Mouse (Mus musculus) hindbrain, postnatal 0 days (tissue): ENCODE data around the gene Npw. TPM values are rescaled to one million over a fixed set of nuclear protein-coding genes. Genes with fewer than 3 reads are reported as not detected.

Experiments used
- ATAC-seq: fragments of 200-750 bp; cut with Nextera tagmentation; 2 replicates; pipeline ENCODE4 v1.8.0; 2017; ENCODE audit warnings: mild to moderate bottlenecking, moderate TSS enrichment, moderate library complexity
- DNase-seq: peaks from one replicate; pipeline ENCODE4 v3.0.0-alpha.2; 2015; ENCODE audit warnings: low spot score
- H3K27ac ChIP-seq: fragments of 300-500 bp; sonication (generic); 2 replicates; pipeline ENCODE4 v1.5.1; 2014; ENCODE audit warnings: mild to moderate bottlenecking
- H3K27me3 ChIP-seq: fragments of 300-500 bp; sonication (generic); 2 replicates; pipeline ENCODE4 v1.6.1; 2014; ENCODE audit warnings: low read length, mixed read lengths; ENCODE audit not compliant: insufficient read depth
- H3K36me3 ChIP-seq: fragments of 300-500 bp; sonication (generic); 2 replicates; pipeline ENCODE4 v1.6.1; 2014; ENCODE audit warnings: low read length, mixed read lengths; ENCODE audit not compliant: insufficient read depth
- H3K4me1 ChIP-seq: fragments of 300-500 bp; sonication (generic); 2 replicates; pipeline ENCODE4 v1.6.1; 2014; ENCODE audit warnings: antibody characterized with exemption, low read length, mixed read lengths; ENCODE audit not compliant: insufficient read depth
- H3K4me2 ChIP-seq: fragments of 300-500 bp; sonication (generic); 2 replicates; pipeline ENCODE4 v1.6.1; 2014; ENCODE audit warnings: low read depth, mild to moderate bottlenecking, low read length, moderate library complexity, mixed read lengths
- H3K4me3 ChIP-seq: fragments of 300-500 bp; sonication (generic); 2 replicates; pipeline ENCODE4 v1.5.1; 2014; ENCODE audit warnings: low read length
- H3K9ac ChIP-seq: fragments of 300-500 bp; sonication (generic); replicated peaks from 2 replicates; pipeline ENCODE4 v1.6.1; 2014; ENCODE audit warnings: mild to moderate bottlenecking, low read length, moderate library complexity, mixed read lengths
- H3K9me3 ChIP-seq: fragments of 300-500 bp; sonication (generic); 2 replicates; pipeline ENCODE4 v1.6.1; 2016; ENCODE audit warnings: low read length, mixed read lengths
- CTCF ChIP-seq: IDR thresholded peaks from 2 replicates; pipeline ENCODE4 v1.5.1; 2016; ENCODE audit warnings: antibody characterized with exemption, control low read depth, low read depth
- WGBS: fragments of 180-500 bp; shearing (Covaris S2); extraction: QIAGEN DNeasy Blood & Tissue Kit; methylation state at CpG from one replicate; pipeline ENCODE4 v1.1.7; 2014; 5-methylcytosine and 5-hydroxymethylcytosine counted together
- polyA plus RNA-seq: library from polyadenylated mRNA; unstranded; fragments of >200 nt; fragmentation: Nextera tagmentation; extraction: Ambion mirVana; gene quantifications from 2 replicates; pipeline ENCODE4 v1.2.1, GENCODE M21; 2015
- total RNA-seq: library from RNA; depleted of rRNA; stranded (reverse); fragments of >200 nt; gene quantifications from 2 replicates; pipeline ENCODE4 v1.2.3, GENCODE M21; 2014

The Npw gene
- total and polyA plus RNA-seq, 2 experiments from 2014 or later, result 0.65 to 0.78 TPM

GRCm38 (mm10) chr17:24687599-24687998 is 29.3 kb upstream of the Npw start:
- Histone ChIP-seq H3K9ac (peak overlapping the region; percentile 44; the same call in 1 of the 2 replicates), H3K27ac (no peak overlapping the region), H3K4me2 (peak overlapping the region; percentile 74), H3K27me3 (no peaks in the 10 kb centered on the region), H3K9me3 (no peaks in the 10 kb centered on the region), H3K4me1 (peaks cover 8% of the 10 kb centered on the region; the same call in 1 of the 2 replicates), H3K4me3 (peak overlapping the region; percentile 74), H3K36me3 (0 out of 2 replicates have a peak, but pooled peaks cover 4% of the 10 kb centered on the region)
- DNase-seq (no peak), ATAC-seq (no peak)
- WGBS, result 17% methylated on average over 23 of the region's 23 CpGs
- TF ChIP-seq CTCF, result no peak

GRCm38 (mm10) chr17:24687146-24687595 is 28.9 kb upstream of the Npw start:
- WGBS, result 3% methylated on average over 24 of the region's 25 CpGs
- Histone ChIP-seq H3K9me3 (no peaks in the 10 kb centered on the region), H3K36me3 (peaks cover 1% of the 10 kb centered on the region; the same call in 1 of the 2 replicates), H3K9ac (peak overlapping the region; percentile 44; the same call in 1 of the 2 replicates), H3K4me1 (peaks cover 8% of the 10 kb centered on the region; the same call in 1 of the 2 replicates), H3K27me3 (no peaks in the 10 kb centered on the region), H3K27ac (no peak overlapping the region), H3K4me3 (peak overlapping the region; percentile 74), H3K4me2 (peak overlapping the region; percentile 74)
- DNase-seq (peak; percentile 35), ATAC-seq (no peak)
- TF ChIP-seq CTCF, result no peak

GRCm38 (mm10) chr17:24686514-24686913 is 28.3 kb upstream of the Npw start:
- Histone ChIP-seq H3K27me3 (no peaks in the 10 kb centered on the region), H3K9ac (no peak overlapping the region), H3K4me2 (0 out of 2 replicates have a peak overlapping the region, but pooled peaks have one; percentile 3), H3K4me1 (peaks cover 8% of the 10 kb centered on the region; the same call in 1 of the 2 replicates), H3K4me3 (no peak overlapping the region), H3K36me3 (peaks cover 7% of the 10 kb centered on the region; the same call in 1 of the 2 replicates), H3K9me3 (no peaks in the 10 kb centered on the region), H3K27ac (no peak overlapping the region)
- 30% methylated on average over 16 of the region's 16 CpGs for WGBS
- no peak for TF ChIP-seq CTCF
- DNase-seq (no peak), ATAC-seq (no peak)

- no peak for DNase-seq
- TF ChIP-seq CTCF, result no peak
- H3K4me2 ChIP-seq, result no peak overlapping the region
- H3K9ac ChIP-seq, result no peak overlapping the region
- ATAC-seq, result no peak
- no peaks in the 10 kb centered on the region for H3K9me3 ChIP-seq
- WGBS, result 93% methylated on average over 24 of the region's 24 CpGs
- no peak overlapping the region for H3K27ac ChIP-seq
- H3K36me3 ChIP-seq, result peaks cover 55% of the 10 kb centered on the region
- no peaks in the 10 kb centered on the region for H3K27me3 ChIP-seq
- H3K4me3 ChIP-seq, result no peak overlapping the region
- H3K4me1 ChIP-seq, result no peaks in the 10 kb centered on the region
Measured at GRCm38 (mm10) chr17:24677500-24678080, 19.3 kb upstream of the Npw start.

- DNase-seq, result no peak
- H3K9ac ChIP-seq, result no peak overlapping the region
- no peaks in the 10 kb centered on the region for H3K9me3 ChIP-seq
- H3K27ac ChIP-seq, result no peak overlapping the region
- no peak overlapping the region for H3K4me2 ChIP-seq
- ATAC-seq, result no peak
- TF ChIP-seq CTCF, result no peak
- H3K27me3 ChIP-seq, result no peaks in the 10 kb centered on the region
- WGBS, result 94% methylated on average over 5 of the region's 5 CpGs
- H3K4me3 ChIP-seq, result no peak overlapping the region
- H3K36me3 ChIP-seq, result peaks cover 51% of the 10 kb centered on the region
- no peaks in the 10 kb centered on the region for H3K4me1 ChIP-seq
Measured at GRCm38 (mm10) chr17:24676877-24677276, 18.6 kb upstream of the Npw start.

- H3K4me1 ChIP-seq, result peaks cover 6% of the 10 kb centered on the region
- TF ChIP-seq CTCF, result peak; percentile 85
- H3K27me3 ChIP-seq, result no peaks in the 10 kb centered on the region
- H3K27ac ChIP-seq, result no peak overlapping the region
- H3K4me3 ChIP-seq, result no peak overlapping the region
- DNase-seq, result peak; percentile 78
- H3K4me2 ChIP-seq, result no peak overlapping the region
- peak; percentile 48 for ATAC-seq
- no peak overlapping the region for H3K9ac ChIP-seq
- H3K36me3 ChIP-seq, result peaks cover 45% of the 10 kb centered on the region
- no peaks in the 10 kb centered on the region for H3K9me3 ChIP-seq
- WGBS, result 52% methylated on average over 2 of the region's 2 CpGs
Measured at GRCm38 (mm10) chr17:24676187-24676586, 17.9 kb upstream of the Npw start.

- Histone ChIP-seq H3K4me3 (no peak overlapping the region), H3K36me3 (peaks cover 28% of the 10 kb centered on the region), H3K9ac (no peak overlapping the region), H3K4me1 (peaks cover 14% of the 10 kb centered on the region), H3K27ac (no peak overlapping the region), H3K27me3 (no peaks in the 10 kb centered on the region), H3K9me3 (no peaks in the 10 kb centered on the region), H3K4me2 (no peak overlapping the region)
- WGBS, result 79% methylated on average over 7 of the region's 7 CpGs
- ATAC-seq, result no peak
- no peak for DNase-seq
- TF ChIP-seq CTCF, result no peak
Measured at GRCm38 (mm10) chr17:24674277-24674676, 16.0 kb upstream of the Npw start.
